Mouse (Mus musculus): ENCODE data around the gene Ggct.

- peak; percentile 14 for TF ChIP-seq CTCF (IDR thresholded peaks at IDR 0.05; ENCODE audit: control insufficient read depth, insufficient read depth, insufficient read length)
- TF ChIP-seq CEBPB (IDR thresholded peaks at IDR 0.05; ENCODE audit: low read depth): no peak
- TF ChIP-seq MAX (IDR thresholded peaks at IDR 0.05): no peak
- no peak for TF ChIP-seq FOSL1 (IDR thresholded peaks at IDR 0.05; ENCODE audit: insufficient read depth, low read length, poor library complexity, severe bottlenecking)
- TF ChIP-seq MYOD1 (IDR thresholded peaks at IDR 0.05; ENCODE audit: control insufficient read depth, insufficient read length, low read depth): no peak
- no peak for TF ChIP-seq USF1 (IDR thresholded peaks at IDR 0.05; ENCODE audit: low read depth)
- no peak for TF ChIP-seq MYOG (IDR thresholded peaks at IDR 0.05; ENCODE audit: control insufficient read depth, extremely low read depth, insufficient read length)
Observed at GRCm38 (mm10) chr6:55016236-55016635, 23.5 kb upstream of the Ggct start.
